Mouse (Mus musculus): ENCODE measurements around the gene Map4k5.

GRCm38 (mm10) chr12:69766185-69766904 lies 126.7 kb downstream of the Map4k5 start:
- TF ChIP-seq CTCF (IDR thresholded peaks at IDR 0.05; ENCODE audit: control insufficient read depth, insufficient read depth, insufficient replicate concordance, low read depth, low read length), result no peak
- TF ChIP-seq POLR2A (IDR thresholded peaks at IDR 0.05; ENCODE audit: control insufficient read depth, low read depth, low read length), result no peak
